Mouse (Mus musculus): ENCODE measurements around the gene Dpp6.
"Not testable (repeated sequence)": the region's sequence is repeated elsewhere in the genome, so short reads cannot be mapped to it uniquely, and the experiment has no call there.

Dpp6 gene

GRCm38 (mm10) chr5:27402616-27403015, 585.6 kb downstream of the Dpp6 start:
- DNase-seq, result no peak

GRCm38 (mm10) chr5:27408854-27409253, 591.9 kb downstream of the Dpp6 start:
- no peak for DNase-seq

- peak; percentile 47 to 68 for DNase-seq
These were observed 596.0 kb downstream of the Dpp6 start for GRCm38 (mm10) chr5:27413023-27413422.

DNA sequence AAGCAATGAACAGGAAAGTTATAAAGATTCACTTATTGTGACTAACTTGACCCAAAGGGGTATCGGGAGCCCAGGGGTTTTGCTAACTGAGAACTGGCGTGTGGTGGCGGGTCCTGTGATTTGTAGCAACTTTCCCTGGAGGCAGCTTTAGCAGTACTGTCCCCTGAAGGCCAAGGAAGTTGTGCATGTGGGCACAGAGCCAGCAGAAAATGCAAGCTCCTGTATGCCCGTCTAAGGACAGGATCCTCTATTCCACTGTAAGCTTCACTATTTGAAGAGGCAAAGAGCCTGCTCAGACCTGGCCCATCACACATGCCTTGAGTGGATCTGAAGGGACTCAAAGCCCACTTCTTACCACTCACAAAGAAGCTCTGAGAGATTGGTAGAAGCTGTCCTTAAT, 598.5 kb downstream of the Dpp6 start:
- no peak for DNase-seq

DNA sequence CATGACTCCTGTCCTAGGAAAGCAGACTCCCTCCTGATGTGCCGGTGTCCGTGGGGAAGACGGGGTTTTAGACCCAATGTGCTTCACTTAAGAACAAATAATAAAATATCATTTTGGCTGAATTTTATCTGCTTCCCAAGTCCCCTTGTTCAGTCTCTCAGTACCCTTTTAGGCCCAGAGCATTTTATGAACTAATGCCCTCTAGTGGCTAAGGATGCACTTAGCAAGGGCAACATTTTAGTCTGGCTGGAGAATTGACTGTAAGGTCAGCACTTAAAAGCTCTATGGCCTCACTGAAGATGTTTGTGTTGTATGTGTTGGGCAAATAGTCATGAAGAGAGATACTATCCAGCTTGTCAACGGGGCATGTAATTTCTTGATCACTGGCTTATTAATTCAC, 599.6 kb downstream of the Dpp6 start:
- DNase-seq, result no peak

GRCm38 (mm10) chr5:27417398-27417797, 600.4 kb downstream of the Dpp6 start:
- DNase-seq, result no peak

DNA sequence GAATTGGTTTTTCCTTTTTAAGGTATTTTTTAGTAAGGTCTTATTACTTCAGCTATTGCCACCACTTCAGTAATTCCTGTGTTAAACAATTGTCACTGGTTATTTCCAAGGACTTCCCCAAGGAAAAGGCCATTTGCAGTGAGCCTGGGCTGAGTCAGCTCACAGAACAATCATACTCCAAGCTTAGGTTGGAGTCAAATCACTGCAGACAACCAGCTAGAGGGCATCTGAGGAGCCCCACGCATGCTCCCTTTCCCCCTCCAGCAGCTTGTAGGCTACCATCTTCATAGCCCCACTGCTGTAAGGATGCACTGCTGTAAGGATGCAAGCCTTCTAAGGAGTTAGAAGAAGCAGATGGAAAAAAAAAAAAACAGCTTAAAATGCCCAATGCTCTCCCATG, 601.9 kb downstream of the Dpp6 start:
- DNase-seq, result no peak

GRCm38 (mm10) chr5:27421090-27421635, 604.2 kb downstream of the Dpp6 start:
- no peak for DNase-seq

DNA sequence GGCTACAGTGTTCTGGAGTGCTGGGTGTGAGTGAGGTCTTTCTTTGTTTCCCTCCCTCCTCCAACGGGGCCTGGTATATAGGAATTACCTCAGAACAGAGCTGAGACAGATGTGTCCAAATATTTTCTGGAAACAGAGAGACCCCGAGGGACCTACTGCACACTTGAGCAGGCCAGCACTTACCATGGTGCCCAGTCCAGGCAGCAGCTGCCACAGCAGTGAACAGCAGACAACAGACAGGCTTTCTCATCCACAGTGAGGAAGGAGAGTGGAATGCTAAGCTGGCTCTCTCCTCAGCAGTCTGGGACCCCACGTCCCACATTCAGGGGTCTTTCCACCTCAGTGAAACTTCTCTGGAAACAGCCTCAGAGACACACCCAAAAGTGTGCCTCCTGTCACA, 606.8 kb downstream of the Dpp6 start:
- no peak for DNase-seq

- DNase-seq, result no peak
These were observed 607.6 kb downstream of the Dpp6 start for GRCm38 (mm10) chr5:27424484-27425080.

- DNase-seq, result no peak
These were observed 609.2 kb downstream of the Dpp6 start for GRCm38 (mm10) chr5:27426200-27426599.

DNA sequence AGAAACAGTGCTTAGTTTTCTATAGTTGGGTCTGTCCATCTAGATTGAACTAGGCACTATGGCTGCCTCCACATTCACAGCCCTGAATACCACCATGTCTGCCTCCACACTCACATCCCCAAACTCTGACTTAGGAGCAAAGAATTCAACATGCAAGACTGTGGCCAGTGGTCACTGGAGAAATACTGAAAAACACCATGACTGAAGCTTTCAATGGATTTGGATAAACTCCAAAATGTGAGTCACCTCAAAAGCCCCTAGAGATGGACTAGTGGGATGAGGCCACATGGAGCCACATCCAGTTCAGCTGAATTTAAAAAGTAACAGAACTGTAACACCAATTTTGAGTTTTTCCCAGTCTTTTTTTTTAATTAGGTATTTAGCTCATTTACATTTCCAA, 616.6 kb downstream of the Dpp6 start:
- DNase-seq, result no peak

DNA sequence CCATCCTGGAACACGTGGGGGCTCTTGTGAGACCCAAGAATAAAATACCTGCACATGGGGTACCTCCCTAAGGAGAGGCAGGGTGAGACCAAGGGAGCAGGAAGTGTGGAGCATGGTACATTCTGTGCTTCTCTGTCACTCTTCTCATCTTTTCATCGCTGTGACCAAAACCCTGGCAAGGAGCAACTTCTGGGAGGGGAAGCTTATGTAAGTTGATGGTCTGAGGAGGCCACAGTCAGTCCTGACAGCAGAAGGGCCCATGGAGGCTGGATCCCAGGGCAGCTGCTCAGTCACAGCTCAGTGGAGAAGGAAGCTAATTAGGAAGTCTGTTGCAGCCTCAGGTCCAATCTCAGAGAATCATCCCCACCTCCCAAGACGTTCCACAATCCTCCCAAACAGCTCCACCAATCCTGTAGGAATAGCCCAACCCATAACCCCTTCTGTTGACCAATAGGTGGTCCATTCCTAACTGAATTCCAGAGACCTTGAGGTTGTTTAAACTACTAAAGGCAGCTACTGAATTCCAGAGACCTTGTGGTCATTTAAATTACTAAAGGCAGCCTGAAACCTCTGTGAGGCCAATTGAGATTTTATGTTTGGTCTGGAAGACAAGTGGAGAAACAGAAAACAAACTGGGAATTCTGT, 636.3 kb downstream of the Dpp6 start:
- no peak for DNase-seq

- no peak for DNase-seq
These were observed 637.4 kb downstream of the Dpp6 start for GRCm38 (mm10) chr5:27454386-27454785.

DNA sequence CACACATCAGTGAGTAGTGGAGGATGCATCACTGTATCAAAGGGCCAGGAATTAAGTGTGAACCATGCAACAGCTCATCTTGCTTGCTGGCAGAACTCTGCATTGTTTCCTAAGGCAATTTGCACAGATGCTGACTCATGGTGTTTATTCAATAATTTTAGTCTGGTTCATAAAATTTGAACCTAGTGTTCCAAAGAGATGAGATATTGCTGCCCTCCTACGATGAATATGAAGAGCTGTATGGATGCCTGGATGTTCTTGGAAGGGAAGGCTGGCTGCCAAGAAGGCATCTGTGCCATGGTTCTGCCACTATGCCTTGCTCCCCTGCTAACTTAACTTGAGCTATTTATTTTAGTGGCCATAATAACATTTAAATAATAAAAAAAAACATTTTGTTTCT, 640.0 kb downstream of the Dpp6 start:
- no peak for DNase-seq

- no peak for DNase-seq
These were observed 640.7 kb downstream of the Dpp6 start for GRCm38 (mm10) chr5:27457686-27458085.

- DNase-seq, result no peak
These were observed 658.0 kb downstream of the Dpp6 start for GRCm38 (mm10) chr5:27474964-27475465.

DNA sequence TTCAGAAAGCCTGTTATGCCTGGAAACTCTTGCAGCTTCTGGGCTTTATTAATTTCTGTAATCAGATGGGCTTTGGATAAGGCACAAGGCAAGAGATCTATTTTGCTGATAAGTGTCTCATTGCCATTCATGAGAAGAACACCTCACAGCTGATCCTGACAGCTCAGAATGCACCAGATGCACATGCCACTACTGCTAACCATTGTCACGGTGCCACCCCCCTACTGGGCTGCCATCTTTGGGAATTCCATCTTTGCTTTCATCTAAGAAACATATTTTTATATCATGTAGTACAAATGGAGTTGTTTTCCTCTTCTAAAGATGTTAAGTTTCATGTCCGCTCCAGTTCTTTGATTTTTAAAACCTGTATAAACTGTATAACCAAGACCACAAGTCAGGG, 664.7 kb downstream of the Dpp6 start:
- DNase-seq, result no peak

- no peak for DNase-seq
These were observed 669.1 kb downstream of the Dpp6 start for GRCm38 (mm10) chr5:27486138-27486537.

GRCm38 (mm10) chr5:27490942-27491341, 673.9 kb downstream of the Dpp6 start:
- no peak for DNase-seq

- DNase-seq, result not testable (repeated sequence)
These were observed 684.3 kb downstream of the Dpp6 start, which contains the start of gene Speer4b for GRCm38 (mm10) chr5:27501338-27501737. TSS of gene Speer4b (minus strand) at chr5:27501438.

DNA sequence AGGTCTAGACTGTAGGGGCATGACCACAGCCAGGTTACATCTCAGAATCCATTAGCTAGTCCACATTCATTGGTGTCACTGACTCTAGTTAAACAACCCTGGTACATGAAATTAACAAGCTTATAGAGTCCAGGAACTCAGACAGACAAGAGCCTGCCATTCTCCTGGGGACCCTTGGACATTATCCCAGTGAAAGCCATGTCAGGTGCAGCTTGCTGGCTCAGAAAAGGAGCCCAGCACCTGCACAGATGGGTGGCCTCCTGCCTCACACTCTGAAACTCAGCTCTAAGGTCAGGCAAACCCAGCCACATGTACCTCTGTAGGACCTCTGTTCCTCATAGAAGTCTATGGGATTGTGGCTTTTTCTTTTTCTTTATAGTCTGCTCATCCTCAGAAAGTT, 701.7 kb downstream of the Dpp6 start:
- no peak for DNase-seq

DNA sequence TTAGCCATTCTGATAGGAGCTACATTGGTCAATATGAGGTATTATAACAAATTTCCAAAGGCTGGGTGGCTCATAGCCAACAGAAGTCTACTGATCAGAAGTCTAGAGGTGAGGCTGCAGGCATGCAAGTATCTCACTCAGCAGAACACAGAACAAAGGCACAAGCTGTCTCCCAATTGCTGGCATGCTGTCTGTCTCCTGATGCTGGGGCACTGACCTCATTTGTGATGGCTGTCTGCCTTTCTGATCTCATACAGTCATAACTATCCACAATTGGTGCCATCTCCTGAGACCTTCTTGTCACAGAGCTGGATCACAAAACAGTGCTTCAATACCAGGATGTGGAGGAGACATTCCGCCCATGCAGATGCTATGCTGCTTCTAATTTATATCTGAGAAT, 709.9 kb downstream of the Dpp6 start:
- no peak for DNase-seq

DNA sequence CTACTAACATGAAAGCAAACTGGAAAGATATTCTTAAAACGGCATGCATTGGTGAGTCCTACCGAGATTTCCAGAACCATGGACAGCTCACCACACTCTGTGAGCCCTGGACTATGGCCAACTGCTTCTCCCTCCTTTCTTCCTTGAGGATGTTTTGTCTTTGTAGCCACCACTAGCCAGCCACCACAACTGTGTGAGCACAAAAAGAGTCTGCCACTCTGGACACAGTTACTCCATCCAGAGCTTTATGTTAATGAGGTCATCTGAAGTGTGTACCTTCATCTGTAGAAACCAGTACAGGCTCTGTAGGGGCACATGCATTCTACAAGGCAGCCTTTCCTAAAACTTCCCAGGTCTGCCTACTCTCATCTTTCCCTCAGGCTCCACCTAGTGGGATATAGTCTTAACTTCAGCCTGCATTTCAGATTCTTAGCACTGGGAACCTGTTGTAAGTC, 727.8 kb downstream of the Dpp6 start:
- no peak for DNase-seq
